Mouse (Mus musculus): Measurements from ENCODE around the gene Fggy. TPM values are rescaled to one million over a fixed set of nuclear protein-coding genes. Genes with fewer than 3 reads are reported as not detected.

Gene Fggy
- polyA plus RNA-seq, 1 experiment from 2014 or later: 22.8 TPM

DNA sequence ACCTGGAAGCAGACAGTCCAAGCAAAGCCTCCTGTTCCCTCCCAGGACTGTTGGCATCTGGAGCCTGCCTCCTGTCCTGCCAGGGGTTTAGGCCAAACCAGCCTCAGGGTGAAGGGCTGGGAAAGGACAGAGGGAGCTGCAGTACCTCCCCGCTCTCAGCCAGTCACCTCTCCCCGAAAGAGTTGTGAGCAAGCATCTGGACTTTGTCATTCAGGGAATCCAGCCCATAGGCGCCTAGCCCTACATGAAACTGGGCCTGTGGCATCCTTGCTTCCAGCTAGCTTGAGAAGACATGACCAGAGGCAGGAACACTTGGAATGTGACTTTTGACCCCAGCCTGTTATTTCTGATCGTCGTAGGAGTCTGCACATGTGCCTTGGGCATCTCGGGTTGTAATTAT, 237.3 kb downstream of the Fggy start:
- Histone ChIP-seq H3K27ac (ENCODE audit: low read length) (peak overlapping the region; percentile 86), H3K9me3 (ENCODE audit: control insufficient read depth, low read length) (no peaks in the 10 kb centered on the region), H3K4me1 (ENCODE audit: control insufficient read depth, insufficient read depth, low read length) (peaks cover 16% of the 10 kb centered on the region), H3K4me3 (ENCODE audit: low read length) (no peak overlapping the region), H3K9ac (ENCODE audit: low read depth, low read length) (peak overlapping the region; percentile 21; the same call in 1 of the 2 replicates), H3K36me3 (ENCODE audit: control insufficient read depth, insufficient read depth, low read length) (no peaks in the 10 kb centered on the region), H3K27me3 (replicated peaks; ENCODE audit: control insufficient read depth, insufficient read depth, low read length) (no peaks in the 10 kb centered on the region), H3K4me2 (ENCODE audit: low read depth, low read length) (no peak overlapping the region)
- WGBS: 37% methylated on average over 6 of the region's 6 CpGs
- ATAC-seq: peak; percentile 23; the same call in 1 of the 2 replicates

DNA sequence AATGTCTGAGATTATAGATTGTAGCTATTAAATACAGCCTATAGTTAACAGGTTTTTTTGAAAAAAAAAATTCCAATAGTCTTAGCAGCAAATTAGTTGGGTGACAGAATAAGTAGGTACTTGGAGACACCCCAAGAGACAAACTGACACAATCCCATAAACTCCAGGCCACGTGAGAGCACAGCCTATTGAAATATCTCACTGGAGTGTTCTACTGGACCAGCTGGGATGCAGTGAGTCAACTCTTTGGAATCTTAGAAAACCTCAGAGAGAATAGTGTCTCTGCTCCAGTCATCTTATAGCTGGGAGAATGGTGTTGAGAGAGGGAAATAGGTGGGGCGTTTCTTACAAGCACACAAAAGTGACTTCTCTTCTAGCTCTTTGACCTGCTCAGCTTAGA, 238.0 kb downstream of the Fggy start:
- Histone ChIP-seq H3K36me3 (ENCODE audit: control insufficient read depth, insufficient read depth, low read length) (no peaks in the 10 kb centered on the region), H3K9ac (ENCODE audit: low read depth, low read length) (no peak overlapping the region), H3K27ac (ENCODE audit: low read length) (peak overlapping the region; percentile 54), H3K4me2 (ENCODE audit: low read depth, low read length) (no peak overlapping the region), H3K9me3 (ENCODE audit: control insufficient read depth, low read length) (no peaks in the 10 kb centered on the region), H3K4me1 (ENCODE audit: control insufficient read depth, insufficient read depth, low read length) (peaks cover 16% of the 10 kb centered on the region), H3K4me3 (ENCODE audit: low read length) (no peak overlapping the region), H3K27me3 (replicated peaks; ENCODE audit: control insufficient read depth, insufficient read depth, low read length) (no peaks in the 10 kb centered on the region)
- WGBS: 43% methylated on average over 2 of the region's 2 CpGs
- no peak for ATAC-seq

DNA sequence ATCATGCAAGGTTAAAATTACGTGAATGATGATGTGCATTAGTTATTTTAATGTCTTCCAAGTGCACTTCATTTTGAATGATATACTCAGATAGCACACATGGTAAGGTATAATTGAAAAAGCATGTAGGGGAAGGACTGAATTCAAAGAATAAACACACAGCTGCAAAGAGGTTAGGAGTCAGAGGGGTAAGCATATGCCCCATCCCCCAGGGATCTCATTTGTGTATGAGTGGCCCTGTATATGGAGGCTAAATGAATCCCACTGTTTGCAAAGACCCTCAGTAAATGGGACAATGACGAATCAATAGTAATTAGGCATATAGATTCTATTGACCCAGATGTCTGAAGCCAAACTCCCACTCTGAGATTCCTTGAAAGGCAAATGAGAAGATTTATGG, 262.3 kb downstream of the Fggy start:
- Histone ChIP-seq H3K27me3 (replicated peaks; ENCODE audit: control insufficient read depth, insufficient read depth, low read length) (no peaks in the 10 kb centered on the region), H3K27ac (ENCODE audit: low read length) (no peak overlapping the region), H3K4me1 (ENCODE audit: control insufficient read depth, insufficient read depth, low read length) (no peaks in the 10 kb centered on the region), H3K36me3 (ENCODE audit: control insufficient read depth, insufficient read depth, low read length) (no peaks in the 10 kb centered on the region), H3K9me3 (ENCODE audit: control insufficient read depth, low read length) (no peaks in the 10 kb centered on the region), H3K4me2 (ENCODE audit: low read depth, low read length) (no peak overlapping the region), H3K4me3 (ENCODE audit: low read length) (no peak overlapping the region), H3K9ac (ENCODE audit: low read depth, low read length) (no peak overlapping the region)
- ATAC-seq: no peak
- WGBS: 69% methylated on average over 2 of the region's 2 CpGs

DNA sequence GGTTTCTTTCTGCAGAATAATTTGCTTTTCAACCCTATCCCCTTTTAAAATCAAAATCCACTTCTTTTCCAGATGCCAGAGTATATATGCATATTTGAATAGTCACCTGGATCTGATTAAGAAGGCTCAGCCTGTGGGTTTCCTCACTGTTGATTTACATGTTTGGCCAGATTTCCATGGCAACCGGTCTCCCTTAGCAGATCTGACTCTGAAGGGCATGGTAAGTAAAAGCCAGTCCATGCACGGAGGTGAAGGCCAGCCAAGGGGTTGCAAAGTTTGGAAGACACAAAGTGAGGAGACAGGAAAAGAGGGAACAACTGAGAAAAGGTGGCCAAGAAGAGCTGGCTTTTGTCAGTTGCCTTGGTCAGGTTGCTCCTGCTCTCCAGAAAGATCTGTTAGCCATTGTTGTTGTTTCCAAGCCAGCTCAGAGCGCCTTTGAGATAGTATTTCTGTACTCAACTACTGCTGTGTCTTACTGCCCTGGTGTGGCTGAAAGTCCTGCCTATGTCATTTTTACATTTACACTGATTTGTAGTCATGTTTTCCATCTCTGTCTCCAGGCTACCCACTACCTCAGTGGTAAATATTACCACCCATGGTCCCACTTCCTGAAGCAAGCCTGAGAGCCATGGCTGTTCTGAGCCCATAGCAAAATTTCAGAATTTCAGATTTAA, 264.7 kb downstream of the Fggy start:
- Histone ChIP-seq H3K9ac (ENCODE audit: low read depth, low read length) (no peak overlapping the region), H3K36me3 (ENCODE audit: control insufficient read depth, insufficient read depth, low read length) (no peaks in the 10 kb centered on the region), H3K4me2 (ENCODE audit: low read depth, low read length) (no peak overlapping the region), H3K9me3 (ENCODE audit: control insufficient read depth, low read length) (no peaks in the 10 kb centered on the region), H3K4me3 (ENCODE audit: low read length) (no peak overlapping the region), H3K4me1 (ENCODE audit: control insufficient read depth, insufficient read depth, low read length) (no peaks in the 10 kb centered on the region), H3K27me3 (replicated peaks; ENCODE audit: control insufficient read depth, insufficient read depth, low read length) (no peaks in the 10 kb centered on the region), H3K27ac (ENCODE audit: low read length) (no peak overlapping the region)
- WGBS: 64% methylated on average over 3 of the region's 3 CpGs
- ATAC-seq: no peak

DNA sequence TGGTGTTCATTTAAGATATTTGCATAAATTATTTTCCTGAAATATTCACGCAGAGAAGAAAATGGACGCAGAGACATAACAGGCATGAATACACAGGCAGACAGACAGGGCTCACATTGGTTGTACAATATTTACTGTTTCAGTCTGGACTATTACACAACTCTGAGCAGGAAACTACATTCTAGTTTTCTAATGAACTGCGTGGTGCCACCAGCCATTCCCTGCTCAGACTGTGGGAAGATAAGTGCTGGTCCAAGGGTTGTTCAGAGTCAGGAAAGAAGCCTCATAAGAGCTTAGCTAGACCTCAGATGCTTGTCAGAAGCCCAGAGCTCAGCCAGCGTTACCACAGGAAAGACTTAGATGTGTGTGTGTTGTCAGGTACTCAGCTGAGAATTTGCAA, 270.9 kb downstream of the Fggy start:
- H3K4me3 ChIP-seq (ENCODE audit: low read length): no peak overlapping the region
- ATAC-seq: peak; percentile 78
- no peak overlapping the region for H3K27ac ChIP-seq (ENCODE audit: low read length)
- H3K36me3 ChIP-seq (ENCODE audit: control insufficient read depth, insufficient read depth, low read length): no peaks in the 10 kb centered on the region
- H3K9me3 ChIP-seq (ENCODE audit: control insufficient read depth, low read length): no peaks in the 10 kb centered on the region
- H3K27me3 ChIP-seq (replicated peaks; ENCODE audit: control insufficient read depth, insufficient read depth, low read length): no peaks in the 10 kb centered on the region
- H3K4me2 ChIP-seq (ENCODE audit: low read depth, low read length): no peak overlapping the region
- 89% methylated on average over 4 of the region's 4 CpGs for WGBS
- H3K4me1 ChIP-seq (ENCODE audit: control insufficient read depth, insufficient read depth, low read length): peaks cover 4% of the 10 kb centered on the region; the same call in 1 of the 2 replicates
- no peak overlapping the region for H3K9ac ChIP-seq (ENCODE audit: low read depth, low read length)

DNA sequence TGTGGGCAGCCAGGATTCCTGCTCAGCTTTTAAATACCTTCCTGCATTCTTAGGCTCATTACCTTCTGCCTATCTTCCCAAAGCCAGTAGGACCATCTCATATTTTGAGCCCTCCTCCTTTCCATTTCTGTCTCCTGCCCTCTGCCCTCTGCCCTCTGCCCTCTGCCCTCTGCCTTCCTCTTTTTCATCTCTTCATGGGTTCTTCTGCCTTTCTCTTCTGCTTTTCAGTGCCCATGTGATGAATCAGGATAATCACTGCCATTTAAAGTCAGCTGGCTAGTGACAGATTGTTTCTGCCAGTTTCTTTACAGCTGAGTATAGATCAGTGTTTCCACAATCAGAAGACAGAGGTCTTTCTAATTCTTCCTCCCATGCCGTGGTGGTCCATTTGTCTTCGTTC, 273.0 kb downstream of the Fggy start:
- Histone ChIP-seq H3K27me3 (replicated peaks; ENCODE audit: control insufficient read depth, insufficient read depth, low read length) (no peaks in the 10 kb centered on the region), H3K27ac (ENCODE audit: low read length) (no peak overlapping the region), H3K4me3 (ENCODE audit: low read length) (no peak overlapping the region), H3K9ac (ENCODE audit: low read depth, low read length) (no peak overlapping the region), H3K4me2 (ENCODE audit: low read depth, low read length) (no peak overlapping the region), H3K4me1 (ENCODE audit: control insufficient read depth, insufficient read depth, low read length) (peaks cover 4% of the 10 kb centered on the region; the same call in 1 of the 2 replicates), H3K36me3 (ENCODE audit: control insufficient read depth, insufficient read depth, low read length) (no peaks in the 10 kb centered on the region), H3K9me3 (ENCODE audit: control insufficient read depth, low read length) (no peaks in the 10 kb centered on the region)
- WGBS: 81% methylated on average over 2 of the region's 2 CpGs
- ATAC-seq: no peak

DNA sequence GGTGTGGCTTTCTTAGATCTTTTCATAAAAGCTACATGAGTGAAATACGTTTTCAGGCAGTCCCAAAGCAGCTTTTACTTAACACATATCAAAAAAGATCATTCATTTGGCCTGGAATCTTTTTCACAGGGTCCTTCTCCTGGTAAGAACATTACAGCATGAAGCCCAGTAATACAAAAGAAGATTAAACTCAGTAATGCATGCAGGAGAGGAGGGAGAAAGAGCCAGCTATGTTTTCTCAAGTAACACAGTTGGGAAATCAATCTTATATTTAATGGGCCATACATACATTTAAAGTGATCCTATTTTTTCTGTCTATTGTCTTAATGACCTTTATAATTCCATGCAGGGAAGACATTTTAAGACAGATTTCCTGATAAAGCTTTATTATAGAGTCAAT, 282.6 kb downstream of the Fggy start:
- 82% methylated on average over 1 of the region's 1 CpGs for WGBS
- Histone ChIP-seq H3K27ac (ENCODE audit: low read length) (no peak overlapping the region), H3K4me2 (ENCODE audit: low read depth, low read length) (no peak overlapping the region), H3K36me3 (ENCODE audit: control insufficient read depth, insufficient read depth, low read length) (no peaks in the 10 kb centered on the region), H3K9ac (ENCODE audit: low read depth, low read length) (no peak overlapping the region), H3K27me3 (replicated peaks; ENCODE audit: control insufficient read depth, insufficient read depth, low read length) (no peaks in the 10 kb centered on the region), H3K4me1 (ENCODE audit: control insufficient read depth, insufficient read depth, low read length) (no peaks in the 10 kb centered on the region), H3K9me3 (ENCODE audit: control insufficient read depth, low read length) (no peaks in the 10 kb centered on the region), H3K4me3 (ENCODE audit: low read length) (no peak overlapping the region)
- ATAC-seq: no peak

DNA sequence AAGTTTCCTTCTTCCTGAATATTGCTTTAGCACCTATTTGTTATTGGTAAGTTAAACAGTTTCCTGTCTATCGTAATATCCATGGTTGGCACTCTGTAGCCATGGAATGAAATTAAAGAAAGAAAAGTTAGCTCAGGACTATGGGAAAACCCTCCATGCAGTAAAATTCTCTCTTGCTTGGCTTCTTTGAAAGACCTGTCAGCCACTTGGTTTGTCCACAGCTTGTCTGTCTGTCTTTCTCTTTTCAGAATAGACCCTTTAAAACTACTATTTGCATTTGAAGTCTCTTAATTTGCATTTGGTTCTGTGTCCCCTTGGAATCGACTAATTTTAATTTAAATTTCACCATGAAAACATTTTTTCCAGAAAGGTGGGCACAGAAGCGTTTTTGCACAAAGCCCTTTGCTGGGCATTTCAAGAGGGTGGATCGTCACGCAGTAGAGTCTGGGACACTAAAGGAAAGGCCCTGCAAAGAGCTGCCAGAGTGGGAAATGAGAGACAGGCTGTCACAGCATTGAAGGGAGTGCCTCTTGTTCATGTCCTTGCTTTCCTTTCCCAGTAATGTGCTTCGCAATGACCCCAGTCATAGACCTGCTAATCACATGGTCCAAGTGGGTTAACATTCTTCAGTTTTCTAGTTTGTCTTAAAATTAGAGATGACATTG, 283.2 kb downstream of the Fggy start:
- Histone ChIP-seq H3K9ac (ENCODE audit: low read depth, low read length) (no peak overlapping the region), H3K27ac (ENCODE audit: low read length) (no peak overlapping the region), H3K4me1 (ENCODE audit: control insufficient read depth, insufficient read depth, low read length) (no peaks in the 10 kb centered on the region), H3K9me3 (ENCODE audit: control insufficient read depth, low read length) (no peaks in the 10 kb centered on the region), H3K36me3 (ENCODE audit: control insufficient read depth, insufficient read depth, low read length) (no peaks in the 10 kb centered on the region), H3K4me3 (ENCODE audit: low read length) (no peak overlapping the region), H3K4me2 (ENCODE audit: low read depth, low read length) (no peak overlapping the region), H3K27me3 (replicated peaks; ENCODE audit: control insufficient read depth, insufficient read depth, low read length) (no peaks in the 10 kb centered on the region)
- ATAC-seq: no peak
- 86% methylated on average over 6 of the region's 6 CpGs for WGBS

DNA sequence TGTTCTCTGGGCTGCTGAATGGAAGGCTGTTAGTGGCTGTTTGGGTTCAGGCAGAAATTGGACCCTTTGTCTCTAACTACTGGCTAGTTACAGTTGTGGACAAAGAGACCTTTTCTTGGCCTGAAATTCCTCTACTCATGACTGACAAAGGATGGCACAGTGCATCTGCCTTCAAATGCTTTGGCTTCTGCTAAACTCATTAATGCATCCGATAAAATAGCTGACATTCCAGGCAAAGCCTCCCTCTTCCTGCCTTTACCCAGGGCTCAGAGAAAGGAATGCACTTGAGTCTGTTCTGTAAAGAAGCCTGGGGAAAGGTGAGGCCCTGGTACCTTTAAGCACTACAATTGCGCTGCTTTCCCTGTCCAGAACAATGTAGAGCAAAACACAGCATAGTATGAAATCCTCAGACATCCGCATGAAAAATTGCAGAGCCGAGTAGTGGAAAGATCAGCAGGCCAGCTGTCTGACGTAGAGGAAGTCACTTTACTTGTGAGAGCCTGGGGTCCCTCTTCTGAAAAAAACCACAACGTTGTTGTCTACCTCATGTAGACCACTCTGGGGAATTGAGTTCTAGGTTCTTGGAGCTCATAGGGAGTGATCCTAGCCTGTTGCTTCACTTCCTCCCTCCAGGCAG, 288.8 kb downstream of the Fggy start:
- Histone ChIP-seq H3K36me3 (ENCODE audit: control insufficient read depth, insufficient read depth, low read length) (no peaks in the 10 kb centered on the region), H3K27me3 (replicated peaks; ENCODE audit: control insufficient read depth, insufficient read depth, low read length) (no peaks in the 10 kb centered on the region), H3K9ac (ENCODE audit: low read depth, low read length) (no peak overlapping the region), H3K4me3 (ENCODE audit: low read length) (no peak overlapping the region), H3K4me1 (ENCODE audit: control insufficient read depth, insufficient read depth, low read length) (0 out of 2 replicates have a peak, but pooled peaks cover 4% of the 10 kb centered on the region), H3K4me2 (ENCODE audit: low read depth, low read length) (no peak overlapping the region), H3K9me3 (ENCODE audit: control insufficient read depth, low read length) (no peaks in the 10 kb centered on the region), H3K27ac (ENCODE audit: low read length) (no peak overlapping the region)
- 52% methylated on average over 6 of the region's 6 CpGs for WGBS
- 0 out of 2 replicates have a peak, but pooled peaks have one; percentile 46 for ATAC-seq
